In the genomic region with DNA sequence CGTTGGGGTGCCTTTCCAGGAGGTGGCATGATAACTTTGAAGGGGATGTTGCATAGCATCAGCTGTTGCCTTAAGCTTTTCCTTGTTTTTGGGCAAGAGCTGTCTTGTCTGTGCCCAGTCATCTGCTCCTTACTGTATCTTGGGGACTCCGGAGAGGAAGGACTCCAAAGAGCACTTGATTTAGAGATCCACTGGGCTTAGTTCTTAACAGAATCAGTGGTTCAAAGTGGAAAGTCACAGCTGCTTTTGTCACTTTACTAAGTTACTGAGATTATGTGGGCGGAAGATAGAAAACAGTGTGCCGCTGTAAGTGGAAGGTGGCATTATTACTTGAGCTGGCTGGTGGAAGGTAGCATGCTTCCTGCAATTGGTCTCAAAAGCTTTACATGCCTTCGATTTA, we compare ENCODE assay signal across 7 mouse cellular contexts. TPM values are rescaled to one million over a fixed set of nuclear protein-coding genes. Genes with fewer than 3 reads are reported as not detected.
A peak's percentile ranks its signal among the peaks of the same experiment; 100 is the strongest.
DNase-seq lines count a peak whose midpoint lies in the region; ATAC-seq lines count a peak whose summit lies in the region.

No protein-coding gene starts in this region.

- no peak for DNase-seq in neural tube, embryonic 11.5 days (ENCODE audit: low spot score)
- DNase-seq in neural tube, embryonic 10.5 days (ENCODE audit: extremely low spot score, low spot score): no peak
- DNase-seq in forebrain, embryonic 11.5 days (ENCODE audit: low spot score): no peak
- DNase-seq in spleen, postnatal 4 days (ENCODE audit: low spot score in 2 of 2): no peak
- no peak for DNase-seq in Muller cell, postnatal 12 days (ENCODE audit: inconsistent ontology term)

- H3K9ac ChIP-seq in neural tube, embryonic 11.5 days (ENCODE audit: low read length): peak overlapping the region; percentile 80; the same call in 1 of the 2 replicates
- H3K9ac ChIP-seq in forebrain, embryonic 11.5 days (ENCODE audit: low read length): peak overlapping the region; percentile 86
- no peak overlapping the region; the same call in 1 of the 2 replicates for H3K9ac ChIP-seq in limb, embryonic 12.5 days (replicated peaks)
- no peak overlapping the region for H3K9ac ChIP-seq in stomach, embryonic 15.5 days

- peak overlapping the region; percentile 73 for H3K4me2 ChIP-seq in neural tube, embryonic 11.5 days (ENCODE audit: low read depth)
- peak overlapping the region; percentile 94; the same call in 1 of the 2 replicates for H3K4me2 ChIP-seq in forebrain, embryonic 11.5 days (ENCODE audit: low read depth, low read length, severe bottlenecking)
- peak overlapping the region; percentile 79 for H3K4me2 ChIP-seq in limb, embryonic 12.5 days
- H3K4me2 ChIP-seq in stomach, embryonic 15.5 days: peak overlapping the region; percentile 56

- H3K36me3 ChIP-seq in neural tube, embryonic 11.5 days (ENCODE audit: control insufficient read depth, insufficient read depth, low read length): no peaks in the 10 kb centered on the region
- no peaks in the 10 kb centered on the region for H3K36me3 ChIP-seq in forebrain, embryonic 11.5 days (ENCODE audit: control insufficient read depth, insufficient read depth, low read length)
- H3K36me3 ChIP-seq in limb, embryonic 12.5 days: no peaks in the 10 kb centered on the region
- no peaks in the 10 kb centered on the region for H3K36me3 ChIP-seq in stomach, embryonic 15.5 days

- peaks cover 11% of the 10 kb centered on the region for H3K4me1 ChIP-seq in neural tube, embryonic 11.5 days (ENCODE audit: control insufficient read depth, insufficient read depth, low read length)
- peaks cover 7% of the 10 kb centered on the region; the same call in 1 of the 2 replicates for H3K4me1 ChIP-seq in forebrain, embryonic 11.5 days (replicated peaks; ENCODE audit: control insufficient read depth, insufficient read depth, low read length)
- peaks cover 33% of the 10 kb centered on the region for H3K4me1 ChIP-seq in limb, embryonic 12.5 days (replicated peaks)
- peaks cover 16% of the 10 kb centered on the region; the same call in 1 of the 2 replicates for H3K4me1 ChIP-seq in stomach, embryonic 15.5 days

- 75% methylated on average over 5 of the region's 5 CpGs for WGBS in neural tube, embryonic 11.5 days
- 74% methylated on average over 5 of the region's 5 CpGs for WGBS in forebrain, embryonic 11.5 days
- 59% methylated on average over 5 of the region's 5 CpGs for WGBS in limb, embryonic 12.5 days
- WGBS in stomach, embryonic 15.5 days: 57% methylated on average over 5 of the region's 5 CpGs

- no peaks in the 10 kb centered on the region for H3K9me3 ChIP-seq in neural tube, embryonic 11.5 days (ENCODE audit: control insufficient read depth, low read length)
- H3K9me3 ChIP-seq in forebrain, embryonic 11.5 days (ENCODE audit: control insufficient read depth, low read length): no peaks in the 10 kb centered on the region
- no peaks in the 10 kb centered on the region for H3K9me3 ChIP-seq in limb, embryonic 12.5 days
- H3K9me3 ChIP-seq in stomach, embryonic 15.5 days: no peaks in the 10 kb centered on the region

- H3K27me3 ChIP-seq in neural tube, embryonic 11.5 days (ENCODE audit: control insufficient read depth, insufficient read depth, low read length): no peaks in the 10 kb centered on the region
- H3K27me3 ChIP-seq in forebrain, embryonic 11.5 days (ENCODE audit: control insufficient read depth, insufficient read depth, low read length): no peaks in the 10 kb centered on the region
- H3K27me3 ChIP-seq in limb, embryonic 12.5 days: no peaks in the 10 kb centered on the region
- H3K27me3 ChIP-seq in stomach, embryonic 15.5 days (replicated peaks): no peaks in the 10 kb centered on the region

- H3K4me3 ChIP-seq in neural tube, embryonic 11.5 days (ENCODE audit: low read depth, low read length): peak overlapping the region; percentile 72
- H3K4me3 ChIP-seq in forebrain, embryonic 11.5 days (ENCODE audit: low read depth, low read length): peak overlapping the region; percentile 74
- H3K4me3 ChIP-seq in limb, embryonic 12.5 days (replicated peaks): peak overlapping the region; percentile 75
- peak overlapping the region; percentile 85 for H3K4me3 ChIP-seq in stomach, embryonic 15.5 days (replicated peaks)

- ATAC-seq in neural tube, embryonic 11.5 days (ENCODE audit: insufficient read depth, low FRiP score, low TSS enrichment): no peak
- no peak for ATAC-seq in forebrain, embryonic 11.5 days (replicated peaks; ENCODE audit: low FRiP score)
- ATAC-seq in limb, embryonic 12.5 days (ENCODE audit: insufficient number of reproducible peaks, insufficient read depth, low FRiP score, low TSS enrichment, low read depth): no peak
- no peak for ATAC-seq in stomach, embryonic 15.5 days (ENCODE audit: insufficient read depth, low FRiP score, low read depth)

- no peak overlapping the region for H3K27ac ChIP-seq in neural tube, embryonic 11.5 days (ENCODE audit: low read depth, low read length)
- no peak overlapping the region for H3K27ac ChIP-seq in forebrain, embryonic 11.5 days (ENCODE audit: low read depth, low read length)
- H3K27ac ChIP-seq in limb, embryonic 12.5 days: peak overlapping the region; percentile 86; the same call in 1 of the 2 replicates
- peak overlapping the region; percentile 72 for H3K27ac ChIP-seq in stomach, embryonic 15.5 days

RNA-seq across cellular contexts. Expression of a gene that starts 5.2 kb away (rescaled TPM):
- polyA plus RNA-seq in neural tube, embryonic 11.5 days (2014; fragmentation: Nextera tagmentation; extraction: Ambion mirVana): 45.5 and 47.9 TPM in 2 replicates
- 40.8 and 43.6 TPM in 2 replicates for polyA plus RNA-seq in forebrain, embryonic 11.5 days (2014; fragmentation: Nextera tagmentation; extraction: Ambion mirVana)
- 57.4 and 63.8 TPM in 2 replicates for polyA plus RNA-seq in limb, embryonic 12.5 days (2016; fragmentation: Nextera tagmentation; extraction: Ambion mirVana)
- 24.4 and 24.8 TPM in 2 replicates for polyA plus RNA-seq in stomach, embryonic 15.5 days (2015; fragmentation: Nextera tagmentation; extraction: Ambion mirVana)

Comparison
In these comparisons a context has a peak if more than half of its experiments do, and no peak if none do; other contexts are left out.
1. H3K27ac ChIP-seq: peak in limb, embryonic 12.5 days (single experiment) and stomach, embryonic 15.5 days (single experiment); none in neural tube, embryonic 11.5 days (single experiment) and forebrain, embryonic 11.5 days (single experiment).
2. H3K9ac ChIP-seq: peak in neural tube, embryonic 11.5 days (single experiment) and forebrain, embryonic 11.5 days (single experiment); none in limb, embryonic 12.5 days (single experiment) and stomach, embryonic 15.5 days (single experiment).
3. Peak in every context shown above with its lines, with median percentiles within 50 percentile points of each other: H3K4me2 ChIP-seq and H3K4me3 ChIP-seq.